Mouse (Mus musculus) CD4-positive, CD25-positive, alpha-beta regulatory T cell, adult 2 months (primary cell): Measurements from ENCODE around the gene Nfkbia.
A peak's percentile ranks its signal among the peaks of the same experiment; 100 is the strongest.

ENCODE experiments used
- DNase-seq: peaks from one replicate; pipeline ENCODE4 v3.0.0-alpha.2; 2012; ENCODE audit warnings: low read depth, low spot score

Gene Nfkbia

DNA sequence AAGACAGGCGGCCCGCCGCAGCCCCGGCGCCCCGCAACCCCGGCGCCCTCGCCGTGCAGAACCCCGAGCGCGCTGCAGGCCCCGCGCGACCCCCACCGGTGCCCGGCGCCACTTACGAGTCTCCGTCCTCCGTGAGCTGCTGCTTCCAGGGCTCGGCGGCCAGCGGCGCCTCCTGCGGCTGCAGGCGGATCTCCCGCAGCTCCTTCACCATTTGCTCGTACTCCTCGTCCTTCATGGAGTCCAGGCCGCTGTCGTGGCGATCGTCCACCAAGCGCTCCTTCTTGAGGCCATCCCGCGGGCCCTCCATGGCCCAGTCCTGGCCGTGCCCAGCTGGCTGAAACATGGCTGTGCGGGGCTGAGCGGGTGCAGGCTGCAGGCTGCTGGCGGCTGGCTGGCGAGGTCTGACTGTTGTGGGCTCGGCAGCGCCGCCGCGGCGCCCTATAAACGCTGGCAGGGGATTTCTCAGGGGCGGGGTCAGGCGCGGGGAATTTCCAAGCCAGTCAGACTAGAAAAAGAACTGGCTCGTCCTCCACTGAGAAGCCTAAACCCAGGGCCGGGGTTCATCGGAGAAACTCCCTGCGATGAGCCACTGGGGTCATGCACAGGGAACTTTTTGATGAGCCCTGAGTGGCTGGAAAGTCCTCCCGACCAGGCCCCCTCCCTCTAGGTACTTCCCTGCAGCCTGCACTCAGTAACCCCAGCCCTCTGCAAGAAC lies at the start of gene Nfkbia:
Gene Nfkbia (minus strand): TSS at position 464 of the 715 bp plus-strand sequence.
- peak; percentile 96 for DNase-seq

DNA sequence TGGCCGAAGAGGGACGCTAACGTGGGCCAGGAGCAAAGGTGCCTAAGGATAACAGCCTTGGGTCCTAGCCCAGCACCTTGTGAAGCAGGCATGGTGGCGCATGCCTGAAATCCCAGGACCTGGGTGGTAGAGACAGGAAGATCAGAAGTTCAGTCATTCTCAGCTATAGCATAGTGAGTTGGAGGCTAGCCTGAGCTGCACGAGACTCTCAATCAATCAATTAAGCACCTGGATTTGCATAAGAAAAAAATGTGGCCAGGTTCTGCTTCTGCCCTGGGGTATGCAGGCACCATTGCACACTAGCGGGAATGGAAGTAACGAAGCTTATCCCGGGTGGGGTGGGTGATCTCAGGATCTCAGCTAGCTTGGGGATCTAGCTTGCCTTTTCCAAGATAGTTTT lies 46.7 kb upstream of the Nfkbia start:
- DNase-seq: no peak

DNA sequence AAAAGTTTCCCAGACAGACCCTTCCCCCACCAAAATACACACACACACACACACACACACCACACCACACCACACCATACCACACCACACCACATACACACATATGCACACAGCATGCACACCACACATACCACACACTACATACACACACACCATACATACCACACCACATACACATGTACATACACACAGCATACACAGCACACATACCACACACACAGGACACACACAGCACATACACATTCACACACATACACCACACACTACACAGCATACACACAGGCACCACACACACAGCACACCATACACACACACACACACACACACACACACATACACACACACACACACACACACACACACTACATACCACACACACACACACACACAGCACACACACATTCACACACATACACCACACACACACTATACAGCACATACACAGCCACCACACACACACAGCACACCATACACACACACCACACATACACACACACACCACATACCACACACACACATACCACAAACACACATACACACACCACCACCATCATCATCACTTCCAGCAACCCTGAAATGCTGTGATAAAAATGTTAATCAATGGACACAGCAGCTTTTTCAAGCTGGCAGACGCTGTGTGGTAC lies 46.0 kb upstream of the Nfkbia start:
- DNase-seq: no peak

DNA sequence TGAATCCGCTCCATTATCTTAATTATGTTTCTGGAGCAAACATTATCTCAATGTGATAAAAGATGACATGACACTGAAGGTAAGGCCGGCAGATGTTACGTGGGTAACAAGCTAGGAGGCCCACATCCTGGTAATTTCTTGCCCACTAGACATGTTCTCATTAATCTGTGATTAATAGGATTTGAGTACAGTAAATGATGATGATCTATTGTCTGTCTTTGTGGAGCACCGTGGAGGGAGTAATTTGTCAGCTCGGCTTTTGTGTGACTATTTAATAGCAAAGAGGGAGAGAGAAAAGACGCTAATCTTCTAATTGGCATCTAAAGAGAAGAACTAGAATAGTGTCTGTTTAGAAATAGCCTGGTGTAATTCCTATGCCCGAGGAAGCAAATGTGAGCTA lies 45.3 kb upstream of the Nfkbia start:
- DNase-seq: no peak

DNA sequence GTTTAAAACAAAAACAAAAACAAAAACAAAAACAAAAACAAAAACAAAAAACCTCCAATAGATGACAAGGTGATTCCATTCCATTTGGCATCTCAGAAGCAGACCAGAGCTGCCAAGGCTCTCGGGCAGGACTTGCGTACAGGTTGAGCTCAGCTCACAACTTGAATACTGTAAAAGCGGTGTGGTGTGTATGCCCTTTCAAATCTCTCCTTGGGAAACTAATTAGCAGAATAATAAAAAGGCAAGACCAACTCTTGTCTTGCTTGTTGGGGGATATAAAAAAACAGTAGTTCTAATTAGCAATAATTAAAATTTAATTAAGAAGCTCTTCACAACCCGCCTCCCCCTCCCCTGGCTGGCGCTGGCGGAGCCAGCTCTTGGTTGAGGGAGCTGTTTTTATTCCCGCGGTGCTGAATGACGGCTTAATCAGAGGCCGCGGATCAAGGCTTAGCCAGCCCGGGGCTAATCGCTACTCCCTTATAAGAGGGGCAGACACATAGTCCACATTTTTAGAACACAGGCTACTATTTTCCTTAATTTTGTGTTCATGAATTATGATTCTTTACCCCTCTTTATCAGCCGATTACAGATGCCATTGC lies 44.2 kb upstream of the Nfkbia start:
- no peak for DNase-seq

DNA sequence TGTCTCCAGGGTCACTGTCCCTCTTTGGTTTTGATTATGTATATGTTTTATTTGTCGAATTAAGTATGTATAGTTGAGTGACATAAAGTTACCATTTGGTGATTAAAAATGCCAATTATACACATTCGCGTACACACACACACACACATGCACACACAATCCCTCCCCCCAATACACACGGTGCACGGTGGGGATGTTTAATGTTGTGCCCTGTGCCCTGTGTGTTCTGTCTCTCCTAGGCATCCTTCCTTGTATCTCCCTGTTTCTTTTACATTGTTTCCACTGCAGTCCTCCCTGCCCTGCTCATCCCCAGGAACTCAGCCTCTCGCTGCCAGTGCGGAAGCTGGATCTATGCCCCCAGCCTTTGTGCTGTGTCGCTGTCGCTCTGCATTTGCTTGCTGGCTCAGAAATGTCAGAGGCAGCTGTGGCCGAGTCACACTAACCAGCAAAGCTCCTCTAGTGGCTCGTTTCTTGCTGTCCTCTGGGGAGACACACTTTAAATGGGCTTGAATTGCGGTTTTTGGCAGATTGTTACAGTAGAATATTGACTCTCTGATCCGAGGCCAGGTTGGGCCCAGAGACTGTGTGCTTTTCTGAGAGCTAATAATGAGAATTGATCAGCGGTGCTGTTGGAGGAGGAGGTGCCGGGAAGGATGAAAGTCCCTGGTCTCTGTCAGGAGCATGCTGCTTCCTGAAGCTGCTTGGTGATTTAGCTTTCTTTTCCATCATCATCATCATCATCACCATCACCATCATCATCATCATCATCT lies 34.7 kb upstream of the Nfkbia start:
- DNase-seq: no peak

DNA sequence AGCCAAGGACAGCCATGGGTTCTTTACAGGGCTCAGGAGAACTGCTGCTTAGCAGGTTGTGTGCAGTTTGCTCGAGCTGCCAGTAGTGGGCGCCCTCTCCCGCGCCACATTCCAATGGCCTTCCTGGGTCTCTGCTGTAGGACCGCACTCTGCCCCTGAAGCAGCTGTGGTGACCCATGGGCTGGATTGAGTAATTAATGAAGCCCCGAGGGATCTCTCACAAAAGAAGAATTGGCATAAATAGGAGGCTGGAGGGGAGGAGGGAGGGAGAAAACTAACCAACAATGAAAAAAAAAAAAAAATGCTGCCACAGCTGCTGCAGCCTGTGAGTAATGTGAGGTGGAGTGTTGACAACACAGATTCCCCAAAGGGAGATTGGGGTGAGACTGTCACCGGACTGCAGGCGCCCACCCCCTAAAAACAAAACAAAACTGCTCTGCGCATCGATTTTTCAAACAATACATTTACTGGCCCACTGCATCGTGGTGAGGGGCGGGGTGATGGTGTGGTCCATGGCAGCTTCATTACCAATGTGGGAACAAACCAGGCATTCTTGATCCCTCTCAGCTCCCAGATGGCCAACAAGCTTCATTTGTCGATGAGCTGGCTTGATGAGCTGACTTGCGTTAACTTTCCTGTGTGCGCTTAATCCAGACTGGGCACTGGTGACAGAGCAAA lies 25.8 kb upstream of the Nfkbia start:
- peak; percentile 52 for DNase-seq

DNA sequence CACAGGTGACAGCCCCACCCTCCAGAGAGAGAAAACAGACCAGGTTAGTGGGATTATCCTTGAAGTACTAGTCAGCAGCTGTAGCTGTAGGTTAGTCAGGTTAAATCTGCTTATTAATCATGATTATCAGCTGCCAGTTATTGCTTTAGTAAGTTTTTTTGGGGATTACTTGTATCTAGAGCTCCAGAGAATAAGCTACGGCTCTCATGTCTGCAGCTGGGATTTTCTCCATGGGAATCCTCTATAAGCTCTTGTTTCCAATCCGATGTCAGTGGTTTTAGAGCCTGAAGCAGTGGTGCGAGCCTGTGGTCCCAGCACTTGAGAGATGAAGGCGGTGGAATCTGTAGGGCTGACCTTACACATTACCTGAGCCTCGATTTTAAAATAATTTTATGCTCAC lies 16.4 kb upstream of the Nfkbia start:
- no peak for DNase-seq

DNA sequence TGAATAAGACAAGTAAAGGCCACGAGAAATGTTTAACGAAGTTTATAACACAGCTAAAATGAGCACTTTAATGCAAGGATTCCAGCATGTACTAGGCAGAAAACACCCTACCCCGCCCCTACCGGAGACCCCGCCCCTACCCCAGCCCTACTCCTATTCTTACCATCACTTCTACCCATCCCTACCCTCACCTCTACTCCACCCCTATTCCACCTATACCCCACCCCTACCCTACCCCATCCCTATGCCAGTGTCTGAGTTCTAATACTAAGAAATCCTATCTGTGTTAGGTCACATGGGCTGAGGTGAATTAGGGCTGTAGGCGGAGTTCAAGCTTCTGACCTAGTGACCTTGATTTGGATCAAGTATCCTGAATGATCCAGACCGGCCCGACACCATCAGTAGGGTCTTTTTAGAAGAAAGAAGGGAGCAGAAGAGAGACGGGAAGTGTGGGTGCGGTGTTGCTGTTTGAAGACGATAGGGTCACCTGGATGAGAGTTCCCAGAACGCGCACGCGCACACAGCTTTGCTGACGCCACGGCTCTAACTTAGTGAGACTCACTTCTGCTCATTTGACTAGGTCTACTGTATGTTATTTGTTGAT lies 15.0 kb upstream of the Nfkbia start:
- no peak for DNase-seq

DNA sequence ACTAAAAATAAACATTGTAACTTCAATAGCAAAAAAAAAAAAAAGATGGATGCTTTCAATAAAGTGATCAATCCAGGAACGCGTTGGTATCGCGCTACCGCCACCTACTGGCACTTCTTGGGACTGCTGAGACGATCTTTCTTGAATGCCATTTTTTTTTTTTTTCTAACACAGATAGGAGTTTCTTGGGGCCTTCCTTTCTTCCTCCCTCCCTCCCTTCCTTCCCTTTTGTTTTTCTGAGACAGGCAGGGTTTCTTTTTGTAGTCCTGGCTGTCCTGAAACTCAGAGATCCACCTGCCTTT lies 13.5 kb upstream of the Nfkbia start:
- peak; percentile 94 for DNase-seq

DNA sequence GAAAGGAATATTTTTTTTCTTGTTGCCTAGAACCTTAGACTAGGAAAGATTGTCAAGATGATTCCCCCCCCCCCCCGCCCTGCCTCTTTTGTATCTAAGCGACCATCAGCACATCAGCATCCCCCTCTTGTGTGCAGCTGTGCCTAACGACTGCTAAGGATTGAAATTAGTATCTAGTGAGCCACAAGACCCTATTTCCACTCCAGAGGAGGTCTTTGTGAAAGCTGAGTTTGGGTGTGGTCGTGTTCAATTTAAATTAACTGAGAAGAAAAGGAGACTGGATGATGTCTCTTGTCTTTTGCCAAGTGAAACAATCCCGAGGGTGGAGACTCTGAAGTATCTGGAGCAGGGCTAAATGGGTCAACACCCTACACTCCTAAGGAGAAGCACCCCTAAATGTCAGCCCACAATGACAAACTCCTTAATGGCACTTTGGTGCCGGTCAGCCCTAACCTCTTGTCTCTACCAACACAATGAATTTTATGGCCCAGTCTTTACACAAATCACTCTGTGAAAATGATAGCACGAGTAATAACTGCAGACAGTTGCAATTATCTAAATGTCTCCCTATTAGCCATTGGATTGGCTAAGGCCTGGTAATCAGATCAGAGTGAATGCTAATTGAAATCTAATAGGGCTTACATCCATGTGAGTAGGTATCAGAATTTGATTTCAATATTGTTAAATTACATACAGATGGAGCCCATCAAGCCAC lies 13.0 kb upstream of the Nfkbia start:
- no peak for DNase-seq

DNA sequence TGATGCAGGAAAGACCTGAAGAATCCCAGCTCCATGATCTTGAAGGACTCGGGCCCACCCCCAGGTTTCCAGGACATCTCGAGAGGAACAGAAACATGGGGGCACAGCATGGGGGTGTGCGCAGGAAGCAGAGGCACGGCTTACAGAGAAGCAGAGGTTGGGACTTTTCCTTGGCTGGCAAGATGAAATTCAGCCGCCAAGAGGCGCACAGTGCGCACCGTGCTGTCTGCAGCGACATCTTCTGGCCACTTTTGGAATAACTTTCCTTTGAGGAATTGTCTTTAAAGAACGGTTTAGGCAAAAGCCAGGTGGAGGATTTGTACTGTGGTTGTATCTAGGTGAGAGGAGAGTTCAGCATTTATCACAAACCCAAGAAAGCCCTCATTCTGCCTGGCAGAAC lies 6.6 kb upstream of the Nfkbia start:
- DNase-seq: peak; percentile 92

DNA sequence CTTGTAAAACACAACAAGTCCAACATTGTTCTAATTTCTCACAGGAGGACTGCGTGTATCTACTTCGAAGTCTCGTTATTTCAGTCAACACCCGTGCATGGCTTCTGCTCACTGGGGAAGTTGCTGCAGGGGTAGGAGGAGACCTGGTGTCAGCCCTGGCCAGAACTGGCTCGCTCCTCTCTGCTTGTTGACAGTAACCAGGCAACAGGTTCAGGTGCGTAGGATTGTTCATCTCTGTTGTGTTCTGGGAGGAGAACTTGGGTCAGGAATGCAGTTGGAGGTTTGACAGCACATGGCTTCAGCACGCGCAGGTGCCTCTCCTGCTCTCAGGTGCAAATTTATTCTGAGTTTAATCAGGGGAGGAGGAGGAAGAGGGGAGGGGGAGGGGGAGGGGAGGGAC lies 5.3 kb upstream of the Nfkbia start:
- DNase-seq: peak; percentile 60

DNA sequence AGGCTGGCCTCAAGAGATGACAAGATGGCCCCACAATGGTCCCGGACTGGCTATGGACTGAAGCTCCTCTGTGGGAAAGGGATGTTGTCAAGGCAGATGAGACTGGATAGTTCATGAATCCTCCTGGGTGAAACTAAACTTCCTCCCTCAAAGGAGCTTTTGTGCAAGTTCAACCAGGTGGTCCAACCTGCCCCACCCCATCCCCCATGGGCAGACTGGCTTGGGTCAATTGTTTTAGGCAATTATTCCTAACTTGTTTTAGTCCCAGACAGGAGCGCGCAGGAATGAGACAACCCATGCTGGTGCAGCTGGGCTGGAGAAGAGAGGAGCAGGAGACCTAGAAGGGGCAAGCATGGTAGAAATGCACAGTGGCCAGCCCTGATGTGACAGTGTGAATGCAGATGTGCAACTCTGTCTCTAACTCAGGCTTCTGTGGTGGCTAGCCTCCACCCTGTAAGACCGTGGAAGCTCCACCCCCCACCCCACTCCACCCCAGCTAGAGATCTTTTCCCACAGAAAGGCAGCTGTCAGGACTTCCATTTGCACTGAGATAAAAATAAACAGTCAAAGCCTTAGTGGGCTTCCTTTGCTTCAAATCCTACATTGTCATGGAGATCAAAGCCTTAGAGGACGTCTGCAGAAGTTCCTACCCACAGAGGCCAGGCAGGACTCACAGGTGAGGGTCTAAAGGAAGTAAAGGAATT lies 3.6 kb upstream of the Nfkbia start:
- peak; percentile 16 for DNase-seq

DNA sequence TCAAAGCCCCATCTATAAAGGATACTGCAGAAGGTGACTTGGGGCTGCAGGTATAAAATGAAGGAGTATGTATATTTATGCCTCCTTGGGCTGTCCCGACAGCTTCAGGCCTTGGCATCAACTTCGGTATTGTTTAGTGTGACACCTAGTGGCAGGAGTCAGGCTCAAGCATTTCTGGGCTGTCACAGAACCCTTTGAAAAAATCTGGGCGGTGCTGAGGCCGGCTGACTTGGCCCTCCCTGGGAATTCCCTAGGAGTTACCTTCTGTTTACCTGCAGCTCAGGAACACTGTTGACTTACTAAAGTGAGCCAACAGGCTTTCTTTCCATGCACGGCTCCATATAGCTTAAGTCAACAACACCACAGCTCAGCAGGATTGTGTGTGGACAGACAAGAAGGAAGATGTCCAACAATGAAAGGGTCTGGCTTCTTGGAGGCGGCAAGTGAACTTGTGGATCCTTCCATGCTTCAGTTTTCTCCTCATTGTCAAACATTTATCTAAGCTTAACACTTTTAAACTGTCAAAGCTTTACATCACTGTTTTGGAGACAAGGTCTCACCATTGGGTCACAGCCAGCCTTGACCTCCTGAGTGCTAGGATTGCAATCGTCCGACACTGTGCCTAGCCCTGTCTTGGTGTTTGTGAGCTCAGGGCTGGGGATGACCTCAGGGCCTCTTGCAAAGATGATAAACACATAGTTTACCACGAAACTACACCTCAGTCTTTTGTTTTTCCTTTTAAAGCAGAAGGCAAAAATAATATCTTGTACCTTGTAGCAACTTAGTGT lies 2.9 kb upstream of the Nfkbia start:
- peak; percentile 90 for DNase-seq

DNA sequence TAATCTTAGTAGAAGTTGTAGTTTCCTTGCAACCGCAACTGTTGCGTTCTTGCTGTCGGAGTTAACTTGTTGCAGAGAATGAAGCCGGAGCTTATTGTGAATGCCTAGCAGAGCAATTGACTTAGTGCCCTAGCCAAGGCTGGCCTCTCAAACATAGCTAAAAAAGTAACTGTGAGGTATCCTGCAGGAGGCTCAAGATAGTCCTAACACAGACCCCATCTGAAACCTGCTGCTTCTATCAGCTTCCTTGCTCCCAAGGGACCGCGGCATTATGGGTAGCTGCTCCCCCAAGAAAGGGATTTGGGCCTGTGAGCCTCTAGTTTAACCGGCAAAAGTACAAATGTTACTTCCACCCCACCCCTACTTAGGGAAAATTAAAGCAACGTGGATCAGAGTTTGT lies 934 bp upstream of the Nfkbia start:
- peak; percentile 28 for DNase-seq

DNA sequence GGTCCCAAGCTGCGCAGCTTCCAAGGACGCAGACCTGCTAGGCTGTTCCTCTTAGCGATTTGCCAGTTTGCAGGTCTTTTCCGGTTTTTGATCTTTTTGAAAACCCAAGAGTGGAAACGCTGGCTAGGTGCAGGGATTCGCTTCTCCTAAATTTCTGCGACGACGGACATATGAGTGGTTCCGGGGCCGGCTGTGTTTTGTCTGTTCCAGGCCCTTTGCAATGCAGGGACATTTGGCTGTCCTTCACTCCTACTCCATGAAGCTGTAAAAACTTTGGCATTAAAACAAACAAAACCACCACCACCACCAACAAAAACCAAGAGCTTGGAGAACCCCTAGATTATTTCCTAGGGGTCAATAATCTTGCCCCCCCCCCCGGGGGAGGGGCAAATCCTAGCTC lies 494 bp upstream of the Nfkbia start:
- DNase-seq: no peak

DNA sequence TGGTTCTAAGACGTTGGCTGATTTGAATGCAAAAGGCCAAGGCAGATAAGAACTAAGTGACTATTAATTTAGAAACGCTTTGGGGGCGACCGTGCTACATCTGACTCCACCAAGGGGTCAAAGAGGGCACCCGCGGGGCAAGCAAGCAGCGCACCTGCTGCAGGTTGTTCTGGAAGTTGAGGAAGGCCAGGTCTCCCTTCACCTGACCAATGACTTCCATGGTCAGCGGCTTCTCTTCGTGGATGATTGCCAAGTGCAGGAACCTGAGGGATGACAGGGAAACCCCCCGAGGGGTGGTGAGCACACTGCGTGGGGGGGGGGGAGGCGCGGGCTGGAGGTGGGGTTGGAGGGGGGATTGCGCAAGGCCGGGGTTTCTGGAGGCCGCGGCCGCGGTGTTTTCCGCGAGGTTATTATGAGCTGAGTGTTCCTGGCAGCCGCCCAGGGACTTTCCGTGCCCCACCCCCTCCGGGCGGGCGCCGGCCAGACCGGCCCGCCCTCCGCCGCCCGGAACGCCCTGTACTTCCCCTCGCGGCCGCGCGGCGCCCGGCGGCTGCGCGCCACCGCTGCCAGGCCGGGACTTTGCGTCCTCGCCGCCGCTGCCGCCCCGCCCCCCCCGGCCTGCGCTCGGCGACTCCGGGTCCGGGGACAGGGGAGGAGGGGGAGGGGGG lies 797 bp downstream of the Nfkbia start:
- DNase-seq: peak; percentile 97
